Mouse (Mus musculus) erythroblast, embryonic 14.5 days (primary cell): ENCODE results near the gene Usp24.

Experiments
- GATA1 ChIP-seq: IDR thresholded peaks from 2 replicates; pipeline ENCODE4 v1.6.1; 2012; ENCODE audit warnings: low read length, inconsistent platforms, mixed read lengths
- TAL1 ChIP-seq: IDR thresholded peaks from 3 replicates; pipeline ENCODE4 v1.6.1; 2012; ENCODE audit warnings: low read length, inconsistent platforms, mixed read lengths

DNA sequence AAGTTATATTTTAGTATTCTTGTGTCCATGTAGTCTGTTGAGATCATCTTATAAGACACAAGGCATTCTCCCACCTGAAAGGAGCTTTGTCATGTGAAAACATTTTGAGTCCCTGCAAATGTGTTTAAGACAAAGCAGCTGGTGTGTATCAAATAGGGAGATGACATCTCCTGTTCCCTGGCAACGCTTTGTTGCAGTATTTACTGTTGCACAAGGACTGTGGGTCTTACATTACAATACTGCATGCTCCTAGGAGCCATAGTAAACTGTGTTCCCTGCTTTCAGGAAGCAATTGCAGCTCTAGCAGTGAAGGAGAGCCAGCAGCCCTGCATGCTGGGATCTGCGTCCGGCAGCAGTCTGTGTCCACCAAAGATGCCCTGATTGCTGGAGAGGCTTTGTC is 73.9 kb downstream of the Usp24 start:
- TF ChIP-seq GATA1 (no peak), TAL1 (no peak)
